Mouse (Mus musculus) olfactory bulb, adult 2 months (tissue): ENCODE results near the gene Setd1a. TPM values are rescaled to one million over a fixed set of nuclear protein-coding genes. Genes with fewer than 3 reads are reported as not detected.

ENCODE experiments used
- H3K27ac ChIP-seq: fragments of 200-500 bp; 2 replicates; pipeline ENCODE4 v1.5.1; 2012; ENCODE audit warnings: low read depth, low read length; ENCODE audit not compliant: insufficient read depth
- H3K4me1 ChIP-seq: fragments of 200-500 bp; 2 replicates; pipeline ENCODE4 v1.6.1; 2012; ENCODE audit warnings: low read length; ENCODE audit not compliant: control insufficient read depth, insufficient read depth
- H3K4me3 ChIP-seq: fragments of 200-500 bp; 2 replicates; pipeline ENCODE4 v1.5.1; 2012; ENCODE audit warnings: mild to moderate bottlenecking, low read depth, low read length, moderate library complexity; ENCODE audit not compliant: insufficient read depth
- CTCF ChIP-seq: fragments of 200-500 bp; IDR thresholded peaks from 2 replicates; pipeline ENCODE4 v1.5.1; 2012; ENCODE audit warnings: low read depth, mild to moderate bottlenecking, low read length, moderate library complexity; ENCODE audit not compliant: insufficient read depth
- POLR2A ChIP-seq: fragments of 200-500 bp; IDR thresholded peaks from 2 replicates; pipeline ENCODE4 v1.6.1; 2012; ENCODE audit warnings: mild to moderate bottlenecking, low read depth, low read length, moderate library complexity; ENCODE audit not compliant: insufficient read depth
- WGBS: fragments of 180-500 bp; shearing (Covaris S2); methylation state at CpG from one replicate; pipeline ENCODE4 v1.1.7; 2018; 5-methylcytosine and 5-hydroxymethylcytosine counted together
- polyA plus RNA-seq: library from polyadenylated mRNA; stranded (reverse); fragments of >200 nt; gene quantifications from 2 replicates; pipeline ENCODE4 v1.2.4, GENCODE M21; 2012; ENCODE audit warnings: low replicate concordance; ENCODE audit not compliant: missing spikeins, insufficient read depth, insufficient read length

Gene Setd1a
- polyA plus RNA-seq, 1 experiment: not detected

DNA sequence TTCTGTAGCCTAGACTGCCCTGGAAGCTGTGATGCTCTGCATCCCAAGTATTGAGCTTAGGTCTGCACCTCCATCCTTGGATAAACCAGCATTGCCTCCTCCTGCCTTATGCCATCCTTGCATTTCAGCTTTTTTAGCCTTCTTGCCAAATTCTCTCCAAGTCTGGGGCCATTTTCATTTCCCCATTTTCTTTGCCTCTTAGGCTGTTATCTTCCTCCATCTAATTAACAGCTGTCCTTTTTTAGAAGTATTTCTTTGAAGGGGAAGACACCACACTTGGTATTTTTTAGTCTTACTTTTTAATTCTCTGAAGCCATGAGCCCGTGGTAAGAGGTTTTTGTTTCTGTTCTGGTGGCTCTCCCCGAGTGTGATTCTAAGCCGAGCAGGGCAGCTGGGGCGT is 12.8 kb upstream of the Setd1a start:
- TF ChIP-seq CTCF: no peak
- TF ChIP-seq POLR2A: no peak
- WGBS: 93% methylated on average over 4 of the region's 4 CpGs
- Histone ChIP-seq H3K4me1 (peaks cover 9% of the 10 kb centered on the region), H3K4me3 (no peak overlapping the region), H3K27ac (no peak overlapping the region)

DNA sequence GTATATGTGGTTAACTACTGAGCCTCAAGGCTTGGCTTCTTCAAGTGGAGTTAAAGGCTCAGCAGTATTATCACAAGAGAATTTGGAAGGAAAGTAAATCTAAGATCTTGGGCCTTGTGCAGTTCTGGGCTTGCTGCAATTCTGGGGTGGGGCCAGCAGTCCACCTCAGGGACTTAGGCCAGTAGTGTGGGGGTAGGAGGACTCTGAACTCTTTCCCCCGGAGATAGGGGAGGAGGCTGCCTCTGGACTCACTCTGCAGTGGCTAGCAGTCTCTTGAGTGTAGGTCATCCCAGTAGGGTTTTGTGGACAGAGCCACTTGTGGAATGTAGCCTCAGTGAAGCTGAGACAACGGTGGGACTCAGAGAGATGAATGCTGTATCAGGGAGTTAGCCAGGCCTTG is 10.7 kb upstream of the Setd1a start:
- Histone ChIP-seq H3K27ac (no peak overlapping the region), H3K4me1 (peaks cover 19% of the 10 kb centered on the region), H3K4me3 (no peak overlapping the region)
- WGBS: 82% methylated on average over 2 of the region's 2 CpGs
- no peak for TF ChIP-seq POLR2A

DNA sequence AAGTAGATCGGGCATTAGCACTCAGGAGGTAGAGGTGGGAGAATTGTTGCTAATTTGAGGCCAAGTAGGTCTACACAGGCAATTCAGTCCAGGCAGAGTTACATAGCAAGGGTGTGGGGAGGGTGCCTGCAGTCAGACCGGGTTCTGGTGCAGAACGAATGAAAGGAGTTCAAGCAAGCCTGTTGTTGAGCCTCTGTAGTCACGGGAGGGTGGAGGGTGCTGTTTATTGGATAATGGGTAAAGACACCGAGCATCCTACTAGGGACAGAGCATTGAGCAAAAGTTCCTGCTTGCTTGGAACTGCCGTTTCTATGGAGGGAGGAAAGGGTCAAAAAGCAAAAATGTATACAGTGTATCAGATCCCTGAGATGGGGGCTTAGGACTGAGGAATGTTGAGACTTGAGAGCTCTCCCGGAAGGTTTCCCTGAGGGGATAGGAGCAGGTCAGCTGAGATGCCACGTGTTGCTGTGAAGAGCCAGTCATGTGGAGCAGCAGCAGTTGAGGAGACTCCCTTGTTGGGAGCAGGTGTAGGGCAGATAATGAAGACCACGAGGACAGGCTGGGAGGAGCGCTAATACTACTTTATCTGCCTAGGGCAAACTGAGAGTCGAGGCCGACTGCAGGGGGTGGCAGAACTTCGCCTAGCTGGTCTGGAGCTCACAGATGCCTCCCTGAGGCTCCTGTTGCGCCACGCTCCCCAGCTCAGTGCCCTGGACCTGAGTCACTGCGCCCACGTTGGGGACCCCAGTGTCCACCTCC is 9.4 kb upstream of the Setd1a start:
- WGBS: 73% methylated on average over 17 of the region's 17 CpGs
- TF ChIP-seq POLR2A (no peak), CTCF (no peak)
- Histone ChIP-seq H3K4me1 (peaks cover 23% of the 10 kb centered on the region), H3K27ac (no peak overlapping the region), H3K4me3 (no peak overlapping the region)

- H3K4me1 ChIP-seq: peaks cover 23% of the 10 kb centered on the region
- H3K27ac ChIP-seq: no peak overlapping the region
- TF ChIP-seq CTCF (no peak), POLR2A (no peak)
- no peak overlapping the region for H3K4me3 ChIP-seq
- 92% methylated on average over 19 of the region's 19 CpGs for WGBS
Measured at GRCm38 (mm10) chr7:127767671-127768345, 8.7 kb upstream of the Setd1a start.

DNA sequence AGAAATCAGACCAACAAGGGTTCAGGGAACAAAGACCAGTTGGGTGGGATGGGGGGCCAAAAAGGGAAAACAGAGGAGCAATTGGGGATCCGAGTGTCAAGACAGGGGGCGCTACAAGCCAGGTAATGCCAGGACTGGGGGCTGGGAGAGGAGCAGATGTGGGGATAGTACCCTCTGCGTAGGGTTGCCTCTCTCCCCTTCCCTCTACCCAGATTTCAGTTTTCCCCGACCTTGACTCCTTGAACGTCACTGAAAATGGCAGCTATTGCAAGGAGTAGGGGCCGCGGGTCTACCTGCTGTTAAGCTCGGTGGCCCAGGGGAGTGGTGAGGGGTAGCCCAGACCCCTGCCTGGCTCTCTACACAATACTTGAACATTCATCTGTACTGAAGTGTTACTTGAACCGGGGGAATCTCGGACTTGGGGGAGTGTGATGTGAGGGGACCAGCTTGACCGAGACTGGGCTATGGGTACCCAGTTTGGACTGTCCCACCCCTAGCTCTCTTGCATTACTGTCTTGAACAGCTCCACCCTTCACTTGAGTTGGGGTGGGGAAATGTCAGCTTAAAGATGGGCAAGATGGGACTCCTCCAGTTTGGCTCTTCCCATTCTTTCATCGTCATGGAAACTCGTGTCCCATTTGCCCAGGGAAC is 8.0 kb upstream of the Setd1a start:
- WGBS: 48% methylated on average over 13 of the region's 13 CpGs
- H3K4me1 ChIP-seq: peaks cover 23% of the 10 kb centered on the region
- peak overlapping the region; percentile 28; the same call in 1 of the 2 replicates for H3K4me3 ChIP-seq
- TF ChIP-seq POLR2A: no peak
- TF ChIP-seq CTCF: no peak
- peak overlapping the region; percentile 69; the same call in 1 of the 2 replicates for H3K27ac ChIP-seq

GRCm38 (mm10) chr7:127768997-127769593 is 7.4 kb upstream of the Setd1a start:
- peaks cover 23% of the 10 kb centered on the region for H3K4me1 ChIP-seq
- H3K27ac ChIP-seq: peak overlapping the region; percentile 92
- 2% methylated on average over 16 of the region's 16 CpGs for WGBS
- TF ChIP-seq POLR2A (no peak), CTCF (no peak)
- H3K4me3 ChIP-seq: peak overlapping the region; percentile 64

GRCm38 (mm10) chr7:127769651-127770038 is 6.8 kb upstream of the Setd1a start, which contains the start of gene Orai3:
Gene Orai3, plus strand, starts transcription at chr7:127769815.
- H3K4me1 ChIP-seq: peaks cover 23% of the 10 kb centered on the region
- under 1% methylated on average over 24 of the region's 24 CpGs for WGBS

GRCm38 (mm10) chr7:127770039-127770905 is 6.2 kb upstream of the Setd1a start:
- Histone ChIP-seq H3K27ac (peak overlapping the region; percentile 92), H3K4me3 (peak overlapping the region; percentile 64), H3K4me1 (peaks cover 23% of the 10 kb centered on the region)
- TF ChIP-seq CTCF (no peak), POLR2A (no peak)
- 3% methylated on average over 27 of the region's 27 CpGs for WGBS

More at GRCm38 (mm10) chr7:127769651-127770038, 6.8 kb upstream of the Setd1a start, which contains the start of gene Orai3:
- H3K27ac ChIP-seq: peak within 1 kb of the TSS; percentile 92
- TF ChIP-seq CTCF (no peak), POLR2A (0 out of 2 replicates have a peak, but pooled peaks have one; percentile 52)
- peak within 1 kb of the TSS; percentile 64 for H3K4me3 ChIP-seq
